Mouse (Mus musculus): ENCODE measurements around the gene Plcxd1.
A peak's percentile ranks its signal among the peaks of the same experiment; 100 is the strongest.
"Not testable (repeated sequence)": the region's sequence is repeated elsewhere in the genome, so short reads cannot be mapped to it uniquely, and the experiment has no call there.

Gene Plcxd1

GRCm38 (mm10) chr5:110106901-110107564 is 7.3 kb downstream of the Plcxd1 start:
- DNase-seq (ENCODE audit: low read depth, low spot score): no peak

- peak; percentile 99 for DNase-seq (ENCODE audit: low read depth, low spot score)
Observed at GRCm38 (mm10) chr5:110107581-110108304, 8.0 kb downstream of the Plcxd1 start, which contains the start of gene Gtpbp6. Gene Gtpbp6 (minus strand): TSS chr5:110108197.

GRCm38 (mm10) chr5:110108305-110108628 is 8.5 kb downstream of the Plcxd1 start:
- DNase-seq (ENCODE audit: low read depth, low spot score): no peak

- peak; percentile 93 for DNase-seq (ENCODE audit: low read depth, low spot score)
Observed at GRCm38 (mm10) chr5:110109991-110110441, 10.2 kb downstream of the Plcxd1 start, which contains the start of gene Zfp605. Gene Zfp605 (plus strand): TSS chr5:110110092.

GRCm38 (mm10) chr5:110122380-110122779 is 22.6 kb downstream of the Plcxd1 start:
- DNase-seq (ENCODE audit: low read depth, low spot score): not testable (repeated sequence)

- peak; percentile 99 for DNase-seq (ENCODE audit: low read depth, low spot score)
Observed at GRCm38 (mm10) chr5:110135293-110136086, 35.7 kb downstream of the Plcxd1 start, which contains the start of gene Chfr. Gene Chfr (plus strand): TSS chr5:110135842.

- no peak for DNase-seq (ENCODE audit: low read depth, low spot score)
Observed at GRCm38 (mm10) chr5:110136087-110136464, 36.3 kb downstream of the Plcxd1 start.

- DNase-seq (ENCODE audit: low read depth, low spot score): peak; percentile 67
Observed at GRCm38 (mm10) chr5:110137816-110138215, 38.0 kb downstream of the Plcxd1 start.

- DNase-seq (ENCODE audit: low read depth, low spot score): no peak
Observed at GRCm38 (mm10) chr5:110139325-110139724, 39.6 kb downstream of the Plcxd1 start.

- no peak for DNase-seq (ENCODE audit: low read depth, low spot score)
Observed at GRCm38 (mm10) chr5:110140424-110140823, 40.7 kb downstream of the Plcxd1 start.

- DNase-seq (ENCODE audit: low read depth, low spot score): no peak
Observed at GRCm38 (mm10) chr5:110142309-110142708, 42.5 kb downstream of the Plcxd1 start.

- peak; percentile 30 for DNase-seq (ENCODE audit: low read depth, low spot score)
Observed at GRCm38 (mm10) chr5:110143007-110143406, 43.2 kb downstream of the Plcxd1 start.
